Mouse (Mus musculus) heart, embryonic 11.5 days (tissue): ENCODE data around the gene Popdc2. TPM values are rescaled to one million over a fixed set of nuclear protein-coding genes. Genes with fewer than 3 reads are reported as not detected.

ENCODE experiments used
- ATAC-seq: fragments of 200-750 bp; cut with Nextera tagmentation; replicated peaks from 2 replicates; pipeline ENCODE4 v1.8.0; 2017; ENCODE audit warnings: moderate library complexity; ENCODE audit not compliant: insufficient number of reproducible peaks, low FRiP score, low TSS enrichment
- H3K27ac ChIP-seq: fragments of 300-500 bp; sonication (generic); 2 replicates; pipeline ENCODE4 v1.5.1; 2014; ENCODE audit warnings: mild to moderate bottlenecking, low read depth, low read length
- H3K27me3 ChIP-seq: fragments of 300-500 bp; sonication (generic); 2 replicates; pipeline ENCODE4 v1.6.1; 2014; ENCODE audit warnings: mild to moderate bottlenecking, low read length, mixed read lengths; ENCODE audit not compliant: control insufficient read depth, insufficient read depth
- H3K36me3 ChIP-seq: fragments of 300-500 bp; sonication (generic); 2 replicates; pipeline ENCODE4 v1.6.1; 2014; ENCODE audit warnings: mild to moderate bottlenecking, low read length, moderate library complexity, mixed read lengths; ENCODE audit not compliant: control insufficient read depth, insufficient read depth
- H3K4me1 ChIP-seq: fragments of 300-500 bp; sonication (generic); 2 replicates; pipeline ENCODE4 v1.6.1; 2014; ENCODE audit warnings: low read length; ENCODE audit not compliant: control insufficient read depth, insufficient read depth
- H3K4me2 ChIP-seq: fragments of 300-500 bp; sonication (generic); 2 replicates; pipeline ENCODE4 v1.6.1; 2014; ENCODE audit warnings: mild to moderate bottlenecking, moderate library complexity
- H3K4me3 ChIP-seq: fragments of 300-500 bp; sonication (generic); 2 replicates; pipeline ENCODE4 v1.5.1; 2014; ENCODE audit warnings: low read depth, low read length
- H3K9ac ChIP-seq: fragments of 300-500 bp; sonication (generic); 2 replicates; pipeline ENCODE4 v1.6.1; 2014; ENCODE audit warnings: mild to moderate bottlenecking, low read depth, low read length, moderate library complexity
- H3K9me3 ChIP-seq: fragments of 300-500 bp; sonication (generic); replicated peaks from 2 replicates; pipeline ENCODE4 v1.6.1; 2016; ENCODE audit warnings: low read length; ENCODE audit not compliant: control insufficient read depth
- WGBS: fragments of 180-500 bp; shearing (Covaris S2); extraction: QIAGEN DNeasy Blood & Tissue Kit; methylation state at CpG from one replicate; pipeline ENCODE4 v1.1.7; 2014; ENCODE audit not compliant: insufficient replicate concordance; 5-methylcytosine and 5-hydroxymethylcytosine counted together
- polyA plus RNA-seq: library from polyadenylated mRNA; unstranded; fragments of >200 nt; fragmentation: Nextera tagmentation; extraction: Ambion mirVana; gene quantifications from 2 replicates; pipeline ENCODE4 v1.2.1, GENCODE M21; 2014

Gene Popdc2
- polyA plus RNA-seq, 1 experiment from 2014 or later = 292 TPM

GRCm38 (mm10) chr16:38341396-38342324 is 20.3 kb upstream of the Popdc2 start, which contains the start of gene Maats1:
TSS of gene Maats1 (minus strand) at chr16:38342143.
- 11% methylated on average over 30 of the region's 30 CpGs for WGBS
- H3K36me3 ChIP-seq = no peaks in the 10 kb centered on the region

GRCm38 (mm10) chr16:38344941-38345725 is 16.9 kb upstream of the Popdc2 start:
- Histone ChIP-seq H3K27ac (no peak overlapping the region), H3K4me1 (peaks cover 7% of the 10 kb centered on the region), H3K27me3 (no peaks in the 10 kb centered on the region), H3K4me2 (no peak overlapping the region), H3K9ac (no peak overlapping the region), H3K4me3 (no peak overlapping the region), H3K9me3 (no peaks in the 10 kb centered on the region), H3K36me3 (no peaks in the 10 kb centered on the region)
- ATAC-seq = no peak; the same call in 1 of the 2 replicates
- WGBS = 69% methylated on average over 3 of the region's 3 CpGs

More at GRCm38 (mm10) chr16:38341396-38342324, 20.3 kb upstream of the Popdc2 start, which contains the start of gene Maats1:
- Histone ChIP-seq H3K9me3 (no peaks in the 10 kb centered on the region; the same call in 1 of the 2 replicates), H3K9ac (peak within 1 kb of the TSS; percentile 54), H3K4me2 (peak within 1 kb of the TSS; percentile 75), H3K27me3 (no peaks in the 10 kb centered on the region), H3K27ac (no peak within 1 kb of the TSS), H3K4me3 (peak within 1 kb of the TSS; percentile 41), H3K4me1 (peaks cover 2% of the 10 kb centered on the region; the same call in 1 of the 2 replicates)
- ATAC-seq = peak; percentile 64

- H3K27ac ChIP-seq = peak within 1 kb of the TSS; percentile 97
- H3K9ac ChIP-seq = peak within 1 kb of the TSS; percentile 96
- no peaks in the 10 kb centered on the region; the same call in 1 of the 2 replicates for H3K36me3 ChIP-seq
- peaks cover 16% of the 10 kb centered on the region for H3K4me1 ChIP-seq
- WGBS = 2% methylated on average over 35 of the region's 35 CpGs
- no peaks in the 10 kb centered on the region for H3K9me3 ChIP-seq
- ATAC-seq = peak; percentile 88
- peak within 1 kb of the TSS; percentile 89 for H3K4me3 ChIP-seq
- H3K27me3 ChIP-seq = no peaks in the 10 kb centered on the region
- peak within 1 kb of the TSS; percentile 75 for H3K4me2 ChIP-seq
Measured at GRCm38 (mm10) chr16:38346529-38347325, 15.3 kb upstream of the Popdc2 start, which contains the start of the genes Cox17 and Gm21987. TSS of gene Cox17 (plus strand) at chr16:38346991. TSS of gene Gm21987 (plus strand) at chr16:38347040.

GRCm38 (mm10) chr16:38347588-38347987 is 14.4 kb upstream of the Popdc2 start:
- H3K4me3 ChIP-seq = peak overlapping the region; percentile 89
- WGBS = 54% methylated on average over 6 of the region's 6 CpGs
- H3K27me3 ChIP-seq = no peaks in the 10 kb centered on the region
- peak overlapping the region; percentile 59; the same call in 1 of the 2 replicates for H3K9ac ChIP-seq
- H3K4me1 ChIP-seq = peaks cover 21% of the 10 kb centered on the region
- peak overlapping the region; percentile 75 for H3K4me2 ChIP-seq
- ATAC-seq = no peak
- H3K9me3 ChIP-seq = no peaks in the 10 kb centered on the region
- no peaks in the 10 kb centered on the region; the same call in 1 of the 2 replicates for H3K36me3 ChIP-seq
- H3K27ac ChIP-seq = 0 out of 2 replicates have a peak overlapping the region, but pooled peaks have one; percentile 97

- peaks cover 21% of the 10 kb centered on the region for H3K4me1 ChIP-seq
Measured at GRCm38 (mm10) chr16:38348217-38348761, 13.7 kb upstream of the Popdc2 start.

GRCm38 (mm10) chr16:38349881-38350280 is 12.1 kb upstream of the Popdc2 start:
- H3K36me3 ChIP-seq = no peaks in the 10 kb centered on the region; the same call in 1 of the 2 replicates
- H3K4me2 ChIP-seq = peak overlapping the region; percentile 25; the same call in 1 of the 2 replicates
- WGBS = 77% methylated on average over 2 of the region's 2 CpGs
- no peak overlapping the region for H3K4me3 ChIP-seq
- no peaks in the 10 kb centered on the region for H3K9me3 ChIP-seq
- no peaks in the 10 kb centered on the region for H3K27me3 ChIP-seq
- peak overlapping the region; percentile 75 for H3K27ac ChIP-seq
- ATAC-seq = no peak
- H3K4me1 ChIP-seq = peaks cover 30% of the 10 kb centered on the region
- no peak overlapping the region for H3K9ac ChIP-seq

More at GRCm38 (mm10) chr16:38348217-38348761, 13.7 kb upstream of the Popdc2 start:
- Histone ChIP-seq H3K36me3 (no peaks in the 10 kb centered on the region; the same call in 1 of the 2 replicates), H3K9ac (peak overlapping the region; percentile 16; the same call in 1 of the 2 replicates), H3K4me2 (peak overlapping the region; percentile 75), H3K4me3 (peak overlapping the region; percentile 23; the same call in 1 of the 2 replicates), H3K27me3 (no peaks in the 10 kb centered on the region), H3K9me3 (no peaks in the 10 kb centered on the region), H3K27ac (0 out of 2 replicates have a peak overlapping the region, but pooled peaks have one; percentile 15)
- ATAC-seq = no peak
- WGBS = 74% methylated on average over 9 of the region's 9 CpGs

- no peaks in the 10 kb centered on the region; the same call in 1 of the 2 replicates for H3K36me3 ChIP-seq
- 13% methylated on average over 7 of the region's 7 CpGs for WGBS
- peaks cover 27% of the 10 kb centered on the region for H3K4me1 ChIP-seq
- H3K9ac ChIP-seq = no peak overlapping the region
- no peak overlapping the region for H3K4me3 ChIP-seq
- peak overlapping the region; percentile 25 for H3K4me2 ChIP-seq
- peak; percentile 84 for ATAC-seq
- H3K27ac ChIP-seq = peak overlapping the region; percentile 75
- H3K27me3 ChIP-seq = no peaks in the 10 kb centered on the region
- no peaks in the 10 kb centered on the region for H3K9me3 ChIP-seq
Measured at GRCm38 (mm10) chr16:38350361-38350855, 11.6 kb upstream of the Popdc2 start.
